Mouse (Mus musculus): Measurements from ENCODE around the gene Chst12. TPM values are rescaled to one million over a fixed set of nuclear protein-coding genes. Genes with fewer than 3 reads are reported as not detected.

Gene Chst12
- polyA plus RNA-seq, 1 experiment from 2014 or later: 14.5 TPM

- no peaks in the 10 kb centered on the region for H3K9me3 ChIP-seq (replicated peaks; ENCODE audit: low read length)
- DNase-seq (ENCODE audit: low spot score): no peak
- no peak overlapping the region for H3K27ac ChIP-seq
- H3K4me3 ChIP-seq (replicated peaks; ENCODE audit: low read depth, low read length): no peak overlapping the region
- H3K4me2 ChIP-seq (ENCODE audit: low read length): no peak overlapping the region
- no peak for ATAC-seq (replicated peaks; ENCODE audit: low FRiP score, low read depth)
- no peak for TF ChIP-seq CTCF (IDR thresholded peaks at IDR 0.05; ENCODE audit: low read depth)
- WGBS: 90% methylated on average over 5 of the region's 5 CpGs
- H3K36me3 ChIP-seq (ENCODE audit: insufficient read depth, low read length): no peaks in the 10 kb centered on the region
- no peak overlapping the region for H3K9ac ChIP-seq (ENCODE audit: low read depth, low read length)
- no peaks in the 10 kb centered on the region for H3K27me3 ChIP-seq (ENCODE audit: insufficient read depth, low read length)
- peaks cover 6% of the 10 kb centered on the region; the same call in 1 of the 2 replicates for H3K4me1 ChIP-seq (replicated peaks; ENCODE audit: insufficient read depth, low read length)
Observed at GRCm38 (mm10) chr5:140567751-140568150, 62.4 kb downstream of the Chst12 start.

GRCm38 (mm10) chr5:140568321-140568970 lies 63.1 kb downstream of the Chst12 start:
- peaks cover 6% of the 10 kb centered on the region; the same call in 1 of the 2 replicates for H3K4me1 ChIP-seq (replicated peaks; ENCODE audit: insufficient read depth, low read length)
- peak; percentile 76 for DNase-seq (ENCODE audit: low spot score)
- no peaks in the 10 kb centered on the region for H3K36me3 ChIP-seq (ENCODE audit: insufficient read depth, low read length)
- H3K27ac ChIP-seq: no peak overlapping the region
- TF ChIP-seq CTCF (IDR thresholded peaks at IDR 0.05; ENCODE audit: low read depth): peak; percentile 91
- no peak overlapping the region for H3K4me3 ChIP-seq (replicated peaks; ENCODE audit: low read depth, low read length)
- 18% methylated on average over 10 of the region's 10 CpGs for WGBS
- ATAC-seq (replicated peaks; ENCODE audit: low FRiP score, low read depth): no peak
- no peaks in the 10 kb centered on the region for H3K9me3 ChIP-seq (replicated peaks; ENCODE audit: low read length)
- no peak overlapping the region for H3K9ac ChIP-seq (ENCODE audit: low read depth, low read length)
- no peaks in the 10 kb centered on the region for H3K27me3 ChIP-seq (ENCODE audit: insufficient read depth, low read length)
- no peak overlapping the region for H3K4me2 ChIP-seq (ENCODE audit: low read length)

GRCm38 (mm10) chr5:140569032-140569595 lies 63.8 kb downstream of the Chst12 start:
- peak; percentile 36 for TF ChIP-seq CTCF (IDR thresholded peaks at IDR 0.05; ENCODE audit: low read depth)
- 84% methylated on average over 16 of the region's 16 CpGs for WGBS
- Histone ChIP-seq H3K9me3 (replicated peaks; ENCODE audit: low read length) (no peaks in the 10 kb centered on the region), H3K4me2 (ENCODE audit: low read length) (no peak overlapping the region), H3K27me3 (ENCODE audit: insufficient read depth, low read length) (no peaks in the 10 kb centered on the region), H3K4me1 (replicated peaks; ENCODE audit: insufficient read depth, low read length) (peaks cover 6% of the 10 kb centered on the region; the same call in 1 of the 2 replicates), H3K36me3 (ENCODE audit: insufficient read depth, low read length) (no peaks in the 10 kb centered on the region), H3K9ac (ENCODE audit: low read depth, low read length) (no peak overlapping the region), H3K27ac (no peak overlapping the region), H3K4me3 (replicated peaks; ENCODE audit: low read depth, low read length) (no peak overlapping the region)
- no peak for DNase-seq (ENCODE audit: low spot score)
- no peak for ATAC-seq (replicated peaks; ENCODE audit: low FRiP score, low read depth)

- Histone ChIP-seq H3K4me3 (replicated peaks; ENCODE audit: low read depth, low read length) (no peak overlapping the region), H3K36me3 (ENCODE audit: insufficient read depth, low read length) (no peaks in the 10 kb centered on the region), H3K9me3 (replicated peaks; ENCODE audit: low read length) (no peaks in the 10 kb centered on the region), H3K9ac (ENCODE audit: low read depth, low read length) (no peak overlapping the region), H3K4me2 (ENCODE audit: low read length) (no peak overlapping the region), H3K27me3 (ENCODE audit: insufficient read depth, low read length) (no peaks in the 10 kb centered on the region), H3K27ac (no peak overlapping the region), H3K4me1 (replicated peaks; ENCODE audit: insufficient read depth, low read length) (peaks cover 8% of the 10 kb centered on the region; the same call in 1 of the 2 replicates)
- TF ChIP-seq CTCF (IDR thresholded peaks at IDR 0.05; ENCODE audit: low read depth): no peak
- ATAC-seq (replicated peaks; ENCODE audit: low FRiP score, low read depth): no peak
- 91% methylated on average over 13 of the region's 13 CpGs for WGBS
- DNase-seq (ENCODE audit: low spot score): no peak
Observed at GRCm38 (mm10) chr5:140570223-140570870, 65.0 kb downstream of the Chst12 start.

GRCm38 (mm10) chr5:140571201-140571600 lies 65.9 kb downstream of the Chst12 start:
- no peaks in the 10 kb centered on the region for H3K36me3 ChIP-seq (ENCODE audit: insufficient read depth, low read length)
- ATAC-seq (replicated peaks; ENCODE audit: low FRiP score, low read depth) (no peak), DNase-seq (ENCODE audit: low spot score) (no peak)
- 69% methylated on average over 4 of the region's 4 CpGs for WGBS
- H3K9ac ChIP-seq (ENCODE audit: low read depth, low read length): no peak overlapping the region
- no peak overlapping the region for H3K4me3 ChIP-seq (replicated peaks; ENCODE audit: low read depth, low read length)
- no peak overlapping the region for H3K4me2 ChIP-seq (ENCODE audit: low read length)
- H3K27ac ChIP-seq: no peak overlapping the region
- no peaks in the 10 kb centered on the region for H3K27me3 ChIP-seq (ENCODE audit: insufficient read depth, low read length)
- TF ChIP-seq CTCF (IDR thresholded peaks at IDR 0.05; ENCODE audit: low read depth): no peak
- H3K4me1 ChIP-seq (replicated peaks; ENCODE audit: insufficient read depth, low read length): peaks cover 11% of the 10 kb centered on the region; the same call in 1 of the 2 replicates
- H3K9me3 ChIP-seq (replicated peaks; ENCODE audit: low read length): no peaks in the 10 kb centered on the region

- Histone ChIP-seq H3K9me3 (replicated peaks; ENCODE audit: low read length) (no peaks in the 10 kb centered on the region), H3K27ac (peak overlapping the region; percentile 62), H3K27me3 (ENCODE audit: insufficient read depth, low read length) (no peaks in the 10 kb centered on the region), H3K4me3 (replicated peaks; ENCODE audit: low read depth, low read length) (no peak overlapping the region), H3K4me2 (ENCODE audit: low read length) (no peak overlapping the region), H3K36me3 (ENCODE audit: insufficient read depth, low read length) (no peaks in the 10 kb centered on the region), H3K9ac (ENCODE audit: low read depth, low read length) (no peak overlapping the region), H3K4me1 (replicated peaks; ENCODE audit: insufficient read depth, low read length) (peaks cover 11% of the 10 kb centered on the region; the same call in 1 of the 2 replicates)
- DNase-seq (ENCODE audit: low spot score): no peak
- WGBS: 54% methylated on average over 10 of the region's 10 CpGs
- TF ChIP-seq CTCF (IDR thresholded peaks at IDR 0.05; ENCODE audit: low read depth): no peak
- ATAC-seq (replicated peaks; ENCODE audit: low FRiP score, low read depth): no peak
Observed at GRCm38 (mm10) chr5:140571673-140572072, 66.3 kb downstream of the Chst12 start.
